Mouse (Mus musculus): ENCODE results near the gene Adcy6.

Gene Adcy6

GRCm38 (mm10) chr15:98628589-98629254 lies 18.8 kb upstream of the Adcy6 start:
- peak; percentile 26 for DNase-seq (ENCODE audit: low read depth, low spot score)

- no peak for DNase-seq (ENCODE audit: low read depth, low spot score)
Measured at GRCm38 (mm10) chr15:98626487-98627212, 16.8 kb upstream of the Adcy6 start.

GRCm38 (mm10) chr15:98626078-98626477 lies 16.2 kb upstream of the Adcy6 start:
- no peak for DNase-seq (ENCODE audit: low read depth, low spot score)

DNA sequence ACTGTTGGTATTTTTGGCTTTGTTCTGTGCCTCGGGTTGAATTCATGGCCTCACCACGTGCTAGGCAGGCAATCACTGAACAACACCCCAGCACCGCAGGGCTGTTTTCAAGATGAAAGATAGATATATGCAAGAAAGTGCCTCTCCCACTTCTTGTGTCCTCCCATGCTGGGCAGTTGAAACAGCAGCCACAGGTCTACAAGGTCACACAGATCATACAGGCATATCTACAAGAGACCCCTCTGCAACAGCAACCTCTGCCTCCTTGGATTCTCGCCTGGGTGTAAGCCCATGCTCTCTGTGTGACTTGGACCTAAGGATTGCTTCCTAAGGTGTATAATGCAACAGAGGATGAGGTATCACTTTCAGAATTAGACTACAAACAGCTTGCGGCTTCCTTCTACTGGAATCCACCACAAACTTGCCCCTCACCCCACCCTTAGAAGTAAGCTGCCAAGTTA lies 13.5 kb upstream of the Adcy6 start:
- peak; percentile 83 for DNase-seq (ENCODE audit: low read depth, low spot score)

DNA sequence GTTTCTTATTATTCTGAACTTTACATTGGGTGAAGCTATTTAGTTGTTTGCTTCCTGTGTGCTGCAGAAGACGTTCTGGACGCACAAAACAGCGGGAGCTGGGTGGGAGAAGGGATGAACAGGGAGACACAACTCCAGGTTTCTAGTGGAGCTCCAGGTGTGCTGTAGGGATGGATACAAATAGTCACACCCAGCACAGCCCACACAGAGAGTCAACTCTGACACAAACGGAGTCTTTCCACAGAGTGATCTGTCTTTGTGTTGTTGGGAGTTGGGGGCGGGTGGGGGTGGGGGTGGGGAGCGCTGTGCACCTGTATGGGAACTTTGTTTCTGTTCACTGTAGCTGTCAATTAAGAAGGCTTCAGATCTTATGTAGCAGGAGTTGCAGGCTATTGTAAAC lies 12.8 kb upstream of the Adcy6 start:
- DNase-seq (ENCODE audit: low read depth, low spot score) = peak; percentile 21

- peak; percentile 35 for DNase-seq (ENCODE audit: low read depth, low spot score)
Measured at GRCm38 (mm10) chr15:98622199-98622598, 12.3 kb upstream of the Adcy6 start.

DNA sequence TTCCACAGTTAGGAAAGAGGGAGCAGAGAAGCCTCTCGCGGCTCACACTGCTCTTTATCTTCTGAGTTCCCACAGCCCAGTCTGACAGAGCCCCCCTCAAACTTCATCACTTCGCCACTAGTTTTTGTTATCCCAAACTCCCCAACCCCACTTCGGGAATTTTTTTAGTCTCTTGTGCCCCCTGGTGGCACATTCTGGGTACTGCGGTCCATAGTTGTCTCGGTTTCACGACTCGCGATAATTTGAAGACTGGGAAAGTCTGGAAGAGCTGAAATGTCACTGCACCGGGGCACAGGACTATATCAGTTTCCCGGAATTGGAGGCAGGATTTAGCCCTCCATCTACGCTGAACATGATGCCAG lies 7.3 kb upstream of the Adcy6 start:
- DNase-seq (ENCODE audit: low read depth, low spot score) = peak; percentile 55

GRCm38 (mm10) chr15:98616362-98617175 lies 6.7 kb upstream of the Adcy6 start:
- DNase-seq (ENCODE audit: low read depth, low spot score) = no peak

GRCm38 (mm10) chr15:98615751-98616150 lies 5.9 kb upstream of the Adcy6 start:
- DNase-seq (ENCODE audit: low read depth, low spot score) = no peak

DNA sequence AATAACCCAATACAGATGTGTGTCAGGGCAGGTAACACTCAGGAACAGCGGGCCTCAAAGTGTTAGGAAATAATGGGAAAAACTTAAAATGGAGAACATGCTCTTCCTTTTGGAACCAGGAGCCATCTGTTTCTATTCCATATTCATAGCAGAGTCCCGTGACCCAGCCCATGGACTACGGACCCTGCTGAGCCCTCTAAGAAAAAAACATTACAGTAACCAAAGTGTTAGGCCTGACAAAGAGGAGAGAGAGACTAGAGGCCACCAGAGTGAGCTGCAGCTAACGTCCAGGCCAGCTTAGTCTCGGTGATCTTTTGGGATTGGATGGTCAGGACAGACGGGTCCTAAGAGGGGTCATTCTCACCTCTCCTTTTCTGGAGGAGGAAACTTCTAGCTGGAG lies 5.1 kb upstream of the Adcy6 start:
- DNase-seq (ENCODE audit: low read depth, low spot score) = no peak

DNA sequence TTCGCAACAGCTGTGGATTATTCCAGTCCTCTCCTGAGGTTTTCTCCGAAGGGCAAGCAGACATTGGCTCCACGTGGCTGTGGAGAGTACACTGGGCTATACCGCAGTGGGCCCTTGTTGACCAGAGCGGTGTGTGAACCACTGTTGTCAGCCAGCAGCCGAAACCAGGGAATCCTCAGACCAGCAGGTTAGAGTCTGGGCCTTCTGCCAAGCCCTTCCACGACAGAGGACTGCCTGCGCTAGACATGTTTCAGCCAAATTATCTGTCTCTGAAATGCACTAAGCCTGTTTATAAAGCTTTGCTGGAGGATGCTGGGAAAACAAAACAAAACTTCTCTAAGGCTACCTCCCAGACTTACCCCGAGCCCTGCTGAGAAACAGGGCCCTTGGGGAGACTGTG lies 4.7 kb upstream of the Adcy6 start:
- no peak for DNase-seq (ENCODE audit: low read depth, low spot score)

DNA sequence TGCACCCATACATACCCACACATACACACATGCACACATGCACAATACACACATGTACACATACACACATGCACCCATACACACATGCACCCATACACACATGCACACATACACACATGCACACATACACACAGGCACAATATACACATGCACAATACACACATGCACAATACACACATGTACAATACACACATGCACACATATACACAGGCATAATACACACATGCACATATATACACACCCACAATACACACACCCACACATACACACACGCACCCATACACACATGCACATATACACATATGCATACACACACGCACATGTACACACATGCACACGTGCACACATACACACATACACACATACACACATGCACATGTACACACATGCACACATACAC lies 2.4 kb upstream of the Adcy6 start:
- DNase-seq (ENCODE audit: low read depth, low spot score) = no peak

GRCm38 (mm10) chr15:98610131-98610633 lies 306 bp upstream of the Adcy6 start:
- no peak for DNase-seq (ENCODE audit: low read depth, low spot score)

DNA sequence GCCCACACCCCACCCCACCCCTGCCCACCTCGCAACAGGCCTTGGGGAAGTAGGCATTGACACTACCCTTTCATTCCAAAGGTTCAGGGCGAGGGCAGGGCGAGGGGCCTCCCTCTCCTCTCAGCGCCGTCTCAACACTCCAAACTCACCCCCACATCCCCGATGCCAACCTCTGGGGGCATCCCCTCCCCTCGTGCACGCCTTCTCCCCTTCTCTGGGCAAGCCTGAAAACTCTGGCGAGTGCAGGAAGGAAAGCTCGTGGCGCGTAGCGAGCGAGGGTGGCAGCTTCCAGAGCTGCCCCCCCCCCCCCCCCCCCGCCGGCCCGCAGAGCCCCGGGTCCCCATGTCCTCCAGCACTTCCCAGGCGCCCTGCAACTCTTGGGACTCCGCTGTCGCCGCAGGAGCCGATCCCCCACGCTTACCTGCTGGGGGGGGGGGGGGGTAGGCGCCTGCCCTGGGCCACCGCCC lies 1.1 kb downstream of the Adcy6 start:
- peak; percentile 21 for DNase-seq (ENCODE audit: low read depth, low spot score)

DNA sequence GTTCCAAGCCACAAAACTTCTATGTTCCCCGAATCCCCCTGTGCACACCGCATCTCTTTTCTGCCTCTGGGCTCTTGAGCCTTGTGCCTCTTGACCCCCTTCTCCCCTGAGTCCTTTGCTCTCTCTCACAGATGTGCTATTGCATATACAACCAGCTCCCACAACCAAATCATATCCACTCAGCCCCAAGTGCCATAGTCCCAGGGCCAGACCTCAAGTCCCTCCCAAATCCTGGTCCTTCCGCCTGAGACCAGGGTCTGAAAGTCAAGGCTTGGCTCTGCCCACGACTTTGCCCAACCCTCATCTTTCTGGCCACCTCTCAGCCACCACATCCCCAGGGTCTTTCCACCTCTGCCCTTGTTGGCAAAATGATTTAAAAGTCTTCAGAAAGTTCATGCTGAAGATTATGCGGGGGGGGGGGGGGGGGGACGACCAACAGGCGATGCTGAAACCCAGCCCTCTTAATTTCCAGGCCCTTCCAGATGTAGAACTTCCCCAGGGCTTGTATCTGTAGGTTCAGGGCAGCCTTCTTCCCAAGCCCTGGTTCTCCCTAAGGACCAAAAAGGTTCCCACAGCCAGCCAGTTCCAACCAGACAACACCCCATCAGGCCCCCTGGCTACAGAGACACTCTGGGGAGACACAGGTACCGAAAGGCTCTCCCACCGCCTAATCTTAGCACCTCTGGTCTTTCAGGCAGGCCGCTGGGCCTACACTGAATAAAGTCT lies 1.7 kb downstream of the Adcy6 start:
- DNase-seq (ENCODE audit: low read depth, low spot score) = no peak

DNA sequence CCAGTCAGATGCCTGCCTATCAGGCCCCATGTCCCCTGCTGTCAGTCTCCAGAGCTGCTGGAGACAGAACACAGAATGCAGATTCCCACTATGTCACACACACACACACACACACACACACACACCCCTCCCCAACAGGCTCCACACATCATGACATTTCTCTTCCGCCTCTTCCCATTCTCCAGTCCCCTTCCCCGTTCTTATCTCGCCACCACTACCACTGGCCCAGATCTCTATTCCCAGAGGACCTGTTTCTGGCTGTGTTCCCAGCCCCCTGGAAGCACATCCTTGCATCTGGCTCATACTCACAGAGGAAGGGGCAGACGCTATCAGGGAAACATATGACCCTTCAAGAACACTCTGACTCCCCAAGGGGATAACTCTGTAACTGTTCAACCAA lies 2.3 kb downstream of the Adcy6 start:
- no peak for DNase-seq (ENCODE audit: low read depth, low spot score)

GRCm38 (mm10) chr15:98606739-98607138 lies 3.1 kb downstream of the Adcy6 start:
- DNase-seq (ENCODE audit: low read depth, low spot score) = no peak

- no peak for DNase-seq (ENCODE audit: low read depth, low spot score)
Measured at GRCm38 (mm10) chr15:98606051-98606536, 3.8 kb downstream of the Adcy6 start.

- no peak for DNase-seq (ENCODE audit: low read depth, low spot score)
Measured at GRCm38 (mm10) chr15:98604041-98604575, 5.8 kb downstream of the Adcy6 start.

- DNase-seq (ENCODE audit: low read depth, low spot score) = no peak
Measured at GRCm38 (mm10) chr15:98602921-98603458, 6.9 kb downstream of the Adcy6 start.
